Mouse (Mus musculus): ENCODE measurements around the gene Dnmt3a. TPM values are rescaled to one million over a fixed set of nuclear protein-coding genes. Genes with fewer than 3 reads are reported as not detected.

Dnmt3a gene
- total RNA-seq, 2 experiments from 2014 or later: 118 TPM

DNA sequence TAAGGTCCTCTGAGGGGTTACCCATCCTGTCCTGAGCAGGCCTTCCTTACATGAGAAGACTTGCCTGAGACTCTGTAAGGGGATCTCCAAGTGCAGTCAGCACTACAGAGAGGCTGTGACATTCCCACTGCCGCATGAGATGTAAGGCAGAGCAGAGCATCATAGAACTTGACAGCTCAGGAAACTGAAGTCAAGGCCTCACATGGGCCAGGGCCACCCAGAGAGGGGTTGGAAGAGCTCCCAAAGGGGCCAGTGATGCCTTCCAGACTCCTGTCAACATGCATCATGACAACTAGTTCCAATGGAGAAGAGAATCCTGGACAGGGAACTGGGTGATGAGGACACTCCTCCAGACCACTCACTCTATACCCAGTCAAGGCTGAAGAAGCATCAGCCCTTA is 18.3 kb upstream of the Dnmt3a start:
- DNase-seq: peak; percentile 47

DNA sequence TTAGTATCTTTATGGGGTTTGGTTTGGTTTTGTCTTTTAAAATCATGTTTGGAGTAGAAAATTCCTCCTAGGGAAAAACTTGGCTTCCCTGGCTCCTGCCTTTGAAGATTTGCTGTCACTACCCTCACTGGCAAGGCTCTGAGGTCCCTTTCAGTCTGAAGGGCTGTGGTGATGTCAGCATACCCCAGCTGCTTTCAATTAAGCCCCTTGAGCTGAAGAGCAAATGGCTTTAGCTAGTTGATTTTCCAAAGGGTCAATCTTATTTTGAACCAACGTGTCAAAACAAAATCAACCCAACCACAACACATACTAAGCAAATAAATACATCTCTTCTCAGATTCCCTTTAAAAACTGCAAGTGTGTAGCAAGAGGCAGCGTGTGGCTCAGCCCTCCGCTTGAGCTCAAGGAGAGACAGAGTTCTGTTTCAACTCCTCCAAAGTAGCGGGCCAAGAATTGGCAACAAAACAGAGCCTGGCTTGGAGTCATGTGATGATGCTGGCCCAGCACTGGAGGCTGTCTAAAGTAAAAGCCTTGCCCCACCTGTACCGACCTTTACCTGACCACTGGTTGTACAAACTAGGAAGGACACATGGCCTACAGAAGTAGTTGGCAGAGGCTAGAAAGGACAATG is 17.3 kb upstream of the Dnmt3a start:
- DNase-seq: no peak

DNA sequence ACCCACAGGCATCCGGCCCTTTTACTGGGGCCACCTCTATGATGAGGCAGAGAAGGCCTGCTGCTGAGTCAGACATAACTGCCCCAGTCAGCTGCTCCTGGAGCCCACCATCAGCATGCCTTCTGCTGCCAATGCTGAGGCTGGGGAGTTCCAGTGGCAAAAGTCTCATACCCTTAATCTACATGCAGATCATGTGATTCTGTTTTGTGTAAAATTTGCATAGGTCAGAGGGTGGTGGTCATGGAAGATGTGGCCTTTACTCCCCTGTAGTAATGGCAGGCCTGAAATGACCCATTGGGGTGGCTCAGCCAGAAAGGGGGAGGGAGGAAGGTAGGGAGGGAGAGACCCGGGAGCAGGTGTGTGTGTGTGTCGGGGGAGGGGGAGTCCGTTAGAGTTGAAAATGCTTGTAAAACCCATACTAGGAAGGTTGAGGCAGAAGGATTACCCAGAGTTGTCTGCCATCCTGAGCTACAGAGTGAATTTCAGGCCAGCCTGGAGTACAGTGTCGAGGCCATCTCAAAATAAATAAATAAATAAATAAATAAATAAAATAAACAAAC is 16.1 kb upstream of the Dnmt3a start:
- DNase-seq: no peak

DNA sequence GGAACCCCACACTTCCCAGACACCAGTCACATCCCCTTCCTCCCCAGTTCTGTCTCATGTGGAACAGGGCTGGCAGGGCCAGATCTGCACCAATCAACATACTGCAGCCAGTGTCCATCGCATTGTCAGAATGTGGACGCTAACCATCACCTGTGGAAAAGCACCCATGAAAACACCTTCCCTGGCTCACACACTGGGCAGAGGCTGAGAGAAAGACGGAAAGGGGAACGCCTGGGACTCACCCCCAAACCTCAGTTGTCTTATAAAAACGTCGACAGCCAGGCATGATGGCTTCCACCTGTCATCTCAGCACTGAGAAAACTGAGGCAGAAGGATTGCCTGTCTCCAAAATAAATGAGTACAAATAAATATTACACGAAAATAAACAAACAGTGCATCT is 14.6 kb upstream of the Dnmt3a start:
- no peak for DNase-seq

DNA sequence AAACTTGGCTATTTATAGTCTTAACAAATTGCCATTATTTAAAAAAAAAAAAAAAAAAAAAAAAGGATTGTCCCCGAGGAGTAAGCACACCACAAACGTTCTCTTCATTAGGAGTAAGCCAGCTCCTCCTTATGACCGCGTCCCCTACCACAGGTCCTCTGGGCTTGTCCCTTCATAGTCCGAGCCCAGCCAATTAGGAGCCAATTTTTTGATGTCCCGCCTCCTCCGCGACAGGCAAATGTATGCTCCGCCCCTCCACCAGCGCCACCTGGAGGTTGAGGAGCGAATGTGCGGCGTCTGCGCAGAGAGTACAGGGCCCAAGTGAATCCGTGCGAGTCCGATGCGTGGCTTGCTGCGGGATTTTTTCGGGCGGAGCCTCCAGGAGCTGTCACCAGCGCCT is 14.1 kb upstream of the Dnmt3a start:
- DNase-seq: peak; percentile 98

DNA sequence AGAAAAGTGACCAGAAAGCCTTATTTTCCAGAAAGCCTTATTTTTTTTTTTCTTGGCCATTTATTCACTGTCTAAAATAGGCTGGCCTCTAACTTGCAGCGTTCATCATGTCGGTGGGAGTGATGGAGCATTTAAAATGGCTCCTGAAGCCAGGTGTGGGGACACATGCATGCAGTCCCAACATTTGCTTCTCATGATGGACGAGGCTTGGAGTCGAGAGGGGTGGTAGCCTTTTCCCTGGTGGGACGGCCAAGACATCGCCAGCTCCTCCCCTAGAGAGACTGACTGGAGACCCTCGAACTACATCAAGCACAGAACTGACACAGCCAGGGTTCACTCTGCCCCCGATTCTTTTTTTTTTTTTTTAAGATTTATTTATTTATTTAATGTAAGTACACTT is 13.6 kb upstream of the Dnmt3a start:
- DNase-seq: no peak

DNA sequence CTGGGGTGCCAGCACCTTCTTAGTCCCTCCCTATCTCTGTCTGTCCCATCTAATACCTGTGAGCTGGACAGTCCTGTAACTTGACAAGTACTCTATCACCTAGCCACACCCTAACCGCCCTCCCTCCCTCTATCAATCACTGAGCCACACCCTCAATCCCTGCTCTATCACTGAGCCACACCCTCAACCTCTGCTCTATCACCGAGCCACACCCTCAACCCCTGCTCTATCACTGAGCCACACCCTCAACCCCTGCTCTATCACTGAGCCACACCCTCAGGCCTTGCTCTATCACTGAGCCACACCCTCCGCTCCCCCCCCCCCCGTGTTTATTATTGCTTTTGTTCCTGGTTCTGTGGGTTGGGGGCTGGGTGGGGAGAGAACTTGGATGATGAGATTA is 10.2 kb upstream of the Dnmt3a start:
- no peak for DNase-seq

DNA sequence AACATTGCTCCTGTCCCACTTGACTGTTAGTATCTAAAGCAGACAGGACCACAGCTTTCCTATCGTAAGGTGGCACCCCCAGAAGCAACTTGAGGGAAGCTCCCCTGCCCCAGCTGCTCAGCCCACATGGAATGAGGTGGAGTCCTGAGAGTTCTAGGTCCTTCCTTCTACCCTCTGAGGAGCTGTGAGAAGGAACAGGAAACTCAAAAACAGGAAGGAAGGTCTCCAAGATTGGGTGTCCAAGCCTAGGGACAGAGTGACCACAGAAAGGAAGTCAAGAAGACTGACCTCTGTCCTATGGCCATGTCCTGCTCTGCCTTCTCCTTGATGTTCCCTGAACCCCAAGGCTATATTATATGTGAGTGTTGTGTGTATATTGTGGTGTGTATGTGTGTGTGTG is 6.3 kb upstream of the Dnmt3a start:
- DNase-seq: no peak

DNA sequence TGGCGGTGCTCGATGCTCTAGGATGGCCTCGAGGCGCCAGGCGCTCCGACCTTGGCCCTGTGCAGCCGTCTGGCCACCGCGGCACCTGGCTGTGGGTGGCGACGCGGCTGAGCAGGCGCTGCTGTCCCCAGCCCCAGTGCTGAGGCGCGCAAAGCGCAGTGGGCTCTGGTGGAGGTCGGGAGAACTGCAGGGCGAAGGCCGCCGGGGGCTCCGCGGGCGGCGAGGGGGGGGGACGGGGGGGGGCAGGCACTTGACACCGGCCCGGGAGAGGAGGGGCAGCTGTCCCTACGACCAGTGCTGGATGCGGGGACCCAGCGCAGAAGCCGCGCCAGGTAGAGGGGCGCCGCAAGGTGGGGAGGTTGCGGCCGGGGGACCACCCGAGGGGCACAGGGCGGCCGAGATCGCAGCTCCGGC is 471 bp downstream of the Dnmt3a start:
- DNase-seq: peak; percentile 93

DNA sequence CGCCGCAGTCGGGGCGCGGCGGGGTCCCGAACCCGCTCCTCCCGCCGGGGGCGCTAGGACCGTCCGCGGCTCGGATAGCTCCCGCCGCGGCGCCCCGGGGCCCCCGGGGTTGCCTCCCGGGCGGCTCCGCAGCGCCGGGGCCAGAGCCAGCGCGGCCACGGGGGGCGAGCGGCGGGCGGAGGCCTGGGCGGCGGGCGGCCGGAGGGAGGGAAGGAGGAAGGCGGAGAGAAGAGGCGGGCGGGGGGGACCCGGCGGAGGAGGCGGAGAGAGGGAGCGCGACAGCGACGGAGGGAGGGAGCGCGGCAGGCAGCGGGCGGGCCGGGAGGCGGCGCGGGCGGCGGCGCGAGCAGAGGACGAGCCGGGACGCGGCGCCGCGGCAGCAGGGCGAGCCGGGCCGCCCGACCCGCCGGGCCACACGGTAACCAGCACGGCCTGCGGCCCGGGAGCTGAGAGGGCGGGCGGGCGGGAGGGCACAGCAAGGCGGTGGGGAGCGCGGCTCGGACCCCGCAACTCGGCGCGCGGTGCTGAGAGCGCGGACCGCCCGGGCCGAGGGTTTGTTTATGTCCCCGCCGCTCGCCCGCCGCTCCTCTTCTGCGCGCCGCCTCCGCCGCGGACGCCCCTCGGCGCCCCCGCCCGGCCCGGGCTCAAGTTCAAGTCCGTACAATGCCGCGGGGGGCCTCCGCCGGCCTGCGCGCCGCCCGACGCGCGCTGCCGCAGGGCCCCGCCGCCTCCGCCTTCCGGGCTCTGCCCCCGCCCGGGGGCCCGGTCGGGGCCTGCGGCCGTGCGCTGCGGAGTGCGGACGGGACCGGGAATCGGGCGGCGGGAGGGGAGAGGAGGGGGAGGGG is 1.1 kb downstream of the Dnmt3a start:
- DNase-seq: peak; percentile 79

DNA sequence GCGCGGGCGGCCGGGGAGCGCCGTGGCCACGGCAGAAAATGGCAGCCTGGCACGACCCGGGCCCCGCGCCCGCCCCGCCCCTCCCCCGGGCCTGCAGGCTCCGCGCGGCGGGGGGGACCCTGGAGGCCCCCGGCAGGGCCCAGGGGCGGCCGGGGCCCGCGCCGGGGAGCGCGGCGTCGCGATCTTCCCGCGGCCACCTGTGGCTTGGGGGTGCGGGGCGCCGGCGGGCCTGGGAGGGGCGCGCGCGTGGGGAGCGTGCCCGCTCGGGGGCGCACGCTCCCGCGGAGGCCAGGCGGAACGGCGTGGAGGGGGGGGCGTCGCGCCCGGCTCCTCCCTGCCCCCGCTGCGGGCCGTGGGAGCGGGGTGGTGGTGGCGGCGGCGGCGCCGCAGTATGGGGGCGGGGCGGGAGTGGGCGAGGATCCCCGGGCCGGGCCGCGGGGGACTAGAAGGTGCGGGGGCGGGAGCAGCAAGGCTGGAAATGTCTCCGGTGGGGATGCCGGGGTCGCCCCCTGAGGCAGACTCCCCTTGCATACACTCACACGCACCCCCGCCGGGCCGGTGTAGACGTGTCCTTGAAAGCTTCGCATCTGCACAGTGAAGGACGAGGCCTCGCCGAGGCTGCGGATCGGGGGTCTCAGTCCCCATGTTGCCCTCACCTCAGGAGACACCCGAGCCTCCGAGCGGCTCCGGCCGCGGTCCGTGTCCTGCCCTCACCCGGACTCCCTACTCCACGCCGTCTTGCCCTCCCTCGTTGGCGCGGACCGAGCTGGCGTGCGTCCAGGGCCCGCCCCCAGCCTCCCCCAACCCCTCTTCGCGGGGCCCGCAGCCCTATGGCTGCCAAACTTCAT is 2.0 kb downstream of the Dnmt3a start:
- peak; percentile 81 for DNase-seq

DNA sequence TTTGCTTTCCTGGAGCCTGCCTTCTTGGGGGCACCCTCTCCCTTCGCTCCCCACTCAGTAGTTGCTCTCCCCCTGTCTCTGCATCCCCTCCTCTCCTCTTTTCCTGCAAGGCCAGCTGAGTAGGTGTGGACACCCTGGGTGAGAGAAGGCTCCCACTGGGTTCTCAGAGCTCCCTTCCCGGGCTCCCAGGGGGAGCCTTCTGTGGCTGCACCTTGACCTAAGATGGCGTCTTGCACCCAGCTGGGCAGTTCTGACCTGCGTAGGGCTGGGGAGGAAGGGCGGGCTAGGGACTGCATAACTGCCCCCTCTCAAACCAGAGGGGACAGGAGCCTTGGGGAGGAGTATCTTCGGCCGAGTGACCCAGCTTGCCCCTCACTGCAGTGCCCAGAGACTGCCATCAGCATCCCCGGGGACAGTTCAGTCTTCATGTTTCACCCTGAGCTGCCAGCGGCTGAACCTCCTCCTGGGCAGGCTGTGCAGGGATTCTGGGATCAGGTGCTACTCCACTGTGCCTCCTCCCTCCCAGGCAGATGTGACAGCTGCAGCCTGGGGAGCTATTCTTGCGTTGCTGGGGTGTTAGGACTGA is 2.7 kb downstream of the Dnmt3a start:
- DNase-seq: no peak

DNA sequence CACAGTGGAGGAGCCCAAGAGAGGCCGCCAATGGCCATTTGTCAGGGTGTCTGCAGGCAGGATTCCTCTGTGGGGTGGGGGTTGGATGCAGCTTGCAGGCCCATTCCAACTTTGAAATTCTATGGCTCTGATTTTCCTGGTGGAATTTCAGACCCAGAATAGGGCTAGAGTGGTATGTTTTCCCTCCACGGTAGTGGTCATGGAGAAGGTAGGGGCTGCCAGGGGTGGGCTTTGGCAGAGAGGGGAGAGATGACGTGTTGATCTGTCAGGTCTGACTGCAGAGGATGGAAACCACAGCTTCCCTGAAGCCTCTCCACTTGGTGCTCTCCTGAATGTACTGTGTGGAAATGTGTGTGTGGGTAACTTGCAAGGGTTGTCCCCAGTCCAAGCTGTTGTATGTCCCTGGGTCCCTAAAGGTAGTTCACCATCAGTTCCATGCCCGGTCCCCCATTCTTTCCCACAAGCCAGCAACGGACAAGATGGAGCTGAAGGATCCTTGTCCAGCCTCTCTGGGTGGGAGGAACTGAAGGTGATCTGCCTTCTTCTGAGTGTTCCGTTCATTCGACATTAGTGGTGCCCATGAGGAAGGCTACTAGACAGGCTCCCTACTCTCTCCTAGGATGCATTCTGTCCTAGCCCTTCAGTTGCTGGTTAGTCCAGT is 3.8 kb downstream of the Dnmt3a start:
- no peak for DNase-seq

DNA sequence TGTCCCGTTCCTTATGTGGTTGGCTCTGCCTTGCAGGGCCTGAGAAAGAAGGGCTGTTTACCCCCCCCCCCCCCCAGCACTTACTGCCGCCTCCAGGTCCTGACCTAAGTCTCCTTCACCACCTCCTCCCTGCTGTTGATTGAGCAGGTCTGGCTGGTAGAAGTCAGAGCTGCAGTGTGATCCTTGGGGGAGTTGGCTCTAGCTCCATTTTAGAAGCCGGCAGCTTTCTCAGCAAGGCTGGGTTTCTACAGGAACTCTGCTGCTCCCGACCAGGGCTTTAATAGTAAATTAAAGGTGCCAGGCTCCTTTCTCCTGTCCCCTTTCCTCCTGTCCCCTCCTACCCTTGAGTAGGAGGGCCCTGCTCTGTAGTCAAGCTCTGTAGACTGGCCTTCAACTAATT is 4.6 kb downstream of the Dnmt3a start:
- DNase-seq: no peak

DNA sequence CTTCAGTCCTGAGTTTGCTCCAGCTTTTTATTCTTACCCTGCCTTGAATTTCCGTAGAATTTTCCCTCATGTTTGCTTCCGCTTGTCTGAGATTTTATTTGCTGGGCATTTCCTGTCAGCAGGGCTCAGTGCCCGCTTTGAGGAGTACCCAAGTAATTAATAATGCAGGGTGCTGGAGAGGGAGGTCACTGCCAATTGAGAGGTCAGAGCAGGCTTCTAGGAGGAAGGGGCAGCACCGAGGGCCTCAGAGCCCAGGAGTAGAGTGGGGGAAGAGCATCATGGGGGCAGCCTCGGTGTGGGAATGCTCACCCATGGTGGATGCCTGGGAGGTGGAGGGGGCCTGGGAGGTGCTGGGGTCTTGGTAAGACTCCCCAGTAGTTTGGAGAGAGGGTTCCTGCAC is 5.8 kb downstream of the Dnmt3a start:
- DNase-seq: no peak

DNA sequence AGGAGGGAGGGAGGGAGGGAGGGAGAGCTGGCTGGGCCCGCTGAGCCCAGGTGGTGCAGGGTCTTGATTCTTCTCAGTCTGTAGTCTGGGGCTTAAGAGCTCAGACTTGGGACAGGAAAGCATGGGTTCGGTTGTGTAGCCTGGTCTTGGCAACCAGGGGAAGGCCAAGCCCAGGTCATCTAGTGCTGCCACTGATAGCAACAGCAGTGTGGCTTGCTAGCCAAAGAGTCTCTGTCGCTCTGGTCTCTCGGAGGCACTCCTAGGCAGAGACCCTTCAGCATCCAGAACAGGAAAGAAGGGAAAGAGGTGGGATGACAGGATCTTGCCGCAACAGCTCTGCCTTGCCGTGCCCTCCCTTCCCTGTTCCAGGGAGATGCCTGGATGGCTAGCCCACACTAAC is 6.4 kb downstream of the Dnmt3a start:
- no peak for DNase-seq

DNA sequence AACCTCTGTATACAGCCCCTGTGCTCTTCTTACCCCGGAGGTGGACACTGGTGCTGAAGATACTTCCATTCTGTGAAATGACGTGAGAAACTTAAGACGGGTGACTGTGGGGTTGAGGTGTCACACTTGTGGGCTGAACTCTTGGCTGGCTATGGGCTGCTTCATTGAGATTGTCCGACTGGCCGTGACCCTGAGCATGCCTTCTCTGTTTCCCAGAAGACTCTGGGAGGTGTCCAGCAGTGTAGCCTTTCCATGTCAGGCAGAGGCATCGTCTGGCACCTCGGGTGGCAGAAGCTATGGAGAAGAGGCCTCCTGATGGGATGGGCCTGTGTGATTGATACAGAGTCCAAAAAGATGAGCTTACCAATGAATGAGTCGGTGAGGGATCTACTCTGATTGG is 7.3 kb downstream of the Dnmt3a start:
- DNase-seq: no peak

DNA sequence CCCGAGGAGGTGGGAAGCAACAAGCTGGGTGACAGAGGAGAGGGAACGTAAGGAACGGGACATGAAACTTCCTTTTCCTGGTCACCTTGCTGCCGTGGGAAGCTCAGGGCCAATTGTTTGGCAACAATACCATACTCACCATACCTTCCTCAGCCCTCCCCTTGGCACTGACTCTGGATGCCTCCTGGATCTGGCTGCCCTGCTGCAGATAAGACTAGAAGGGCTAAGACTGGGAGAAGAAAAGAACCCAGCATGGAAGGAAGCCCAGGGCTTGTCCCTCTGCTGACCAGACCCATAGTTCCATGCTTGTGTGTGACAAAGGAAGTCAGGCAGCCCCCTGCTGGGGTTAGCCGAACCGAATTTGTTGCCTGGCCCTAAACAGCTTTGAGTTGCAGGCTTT is 9.6 kb downstream of the Dnmt3a start:
- no peak for DNase-seq

DNA sequence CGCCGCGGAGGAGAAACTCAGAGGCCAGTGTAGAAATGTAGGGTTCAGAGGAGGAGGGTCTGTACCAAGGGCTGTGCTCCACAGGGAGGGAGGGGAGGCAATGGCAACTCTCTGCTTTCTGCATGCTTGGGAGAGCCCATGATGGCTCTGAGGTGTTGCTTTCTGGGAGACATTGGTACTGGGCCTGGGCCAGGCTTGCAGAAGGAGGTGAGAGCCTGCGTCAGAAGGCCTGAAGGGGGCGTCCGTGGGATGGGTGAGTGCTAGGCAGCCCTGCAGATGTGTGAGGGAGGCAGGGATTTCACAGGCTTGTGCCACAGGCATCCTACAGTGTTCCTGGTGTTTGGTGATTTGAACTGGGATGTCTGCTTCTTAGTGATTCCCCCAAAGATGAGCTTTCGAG is 11.2 kb downstream of the Dnmt3a start:
- no peak for DNase-seq

DNA sequence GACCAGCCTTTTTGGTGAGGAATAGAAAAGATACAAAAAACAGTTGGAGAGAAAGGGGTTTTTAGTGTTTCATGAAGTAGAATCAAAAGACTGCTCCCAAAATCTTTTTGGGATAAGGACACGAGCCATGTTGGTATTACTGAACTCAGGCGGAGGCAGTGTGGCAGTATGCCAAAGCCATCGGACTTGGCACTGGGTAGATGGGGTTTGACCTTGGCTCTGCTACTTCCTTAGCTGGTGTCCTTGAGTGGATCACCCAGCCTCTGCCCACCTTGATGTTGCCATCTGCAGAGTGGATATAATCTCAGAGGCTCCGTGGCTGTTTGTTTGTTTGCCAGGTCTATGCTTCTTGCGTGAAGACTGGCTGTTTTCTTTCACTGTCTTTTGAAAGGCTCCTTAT is 11.8 kb downstream of the Dnmt3a start:
- DNase-seq: peak; percentile 56

DNA sequence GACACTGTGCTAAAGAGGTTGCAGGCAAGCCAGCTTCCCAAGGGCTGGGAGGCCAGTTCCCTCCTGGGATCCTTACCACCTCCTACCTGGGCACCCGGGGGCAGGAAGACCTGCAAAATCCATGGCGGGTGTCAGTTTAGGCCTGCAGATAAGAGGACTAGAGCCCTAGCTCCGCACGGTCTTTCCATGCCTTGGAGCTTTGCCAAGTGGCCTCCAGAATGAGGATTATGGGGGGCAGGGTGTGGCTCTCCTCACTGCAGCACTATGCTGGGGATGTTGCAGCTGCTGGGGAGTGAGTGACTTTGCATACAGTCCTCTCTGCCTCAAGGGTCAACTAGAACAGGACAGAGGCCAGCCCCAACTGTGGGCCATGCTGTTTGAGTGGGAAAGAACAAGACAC is 14.1 kb downstream of the Dnmt3a start:
- DNase-seq: no peak

DNA sequence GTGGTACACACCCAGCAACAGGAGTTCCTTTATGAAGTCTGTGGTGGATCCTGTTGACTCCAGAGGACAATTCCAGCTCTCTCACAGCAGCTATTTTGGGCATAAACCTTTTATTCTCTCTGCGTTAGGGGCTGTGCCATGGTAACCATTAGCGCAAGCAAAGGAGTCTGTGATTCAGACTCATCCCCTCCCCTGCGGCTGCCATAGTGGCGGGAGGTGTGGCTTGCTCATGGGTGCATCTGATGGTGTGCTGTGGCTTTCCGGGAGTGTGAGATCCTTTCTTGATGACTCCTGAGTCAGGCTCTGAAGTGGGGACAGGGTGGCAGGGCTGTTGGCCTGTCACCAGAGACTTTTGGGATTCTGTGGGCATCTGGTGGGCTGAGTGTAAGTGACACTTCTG is 17.6 kb downstream of the Dnmt3a start:
- DNase-seq: no peak

All from heart, postnatal 4 days (tissue).